Mouse (Mus musculus): ENCODE results near the gene Ndufb10. TPM values are rescaled to one million over a fixed set of nuclear protein-coding genes. Genes with fewer than 3 reads are reported as not detected.

Ndufb10 gene
- total RNA-seq, 2 experiments from 2014 or later = 939 to 954 TPM

GRCm38 (mm10) chr17:24716166-24716682 is 8.1 kb downstream of the Ndufb10 start:
- no peak for DNase-seq
- intact Hi-C loops (cut with DNase I) = no loop called here

DNA sequence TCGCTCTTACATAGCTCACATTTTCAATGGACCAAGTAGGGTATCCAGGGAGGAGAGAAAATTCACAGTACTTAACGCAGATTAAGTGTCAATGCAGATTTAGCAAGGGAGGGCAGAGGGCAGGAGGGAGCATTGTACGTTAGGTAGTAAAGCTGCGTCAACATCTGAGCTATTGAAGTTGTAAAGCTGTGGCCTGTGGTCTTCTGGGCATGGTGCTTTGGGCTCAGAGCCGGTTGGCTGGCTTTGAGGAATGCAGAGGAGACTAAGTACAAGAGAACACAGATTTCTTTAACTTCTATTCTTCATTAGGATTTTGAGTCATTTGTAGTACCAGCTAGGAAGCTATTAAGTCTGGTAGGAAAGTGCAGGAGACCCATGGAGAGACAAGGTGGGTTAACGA is 8.7 kb downstream of the Ndufb10 start:
- DNase-seq = no peak
- intact Hi-C loops (cut with DNase I) = no loop called here

GRCm38 (mm10) chr17:24708646-24709045 is 15.6 kb downstream of the Ndufb10 start:
- intact Hi-C loops (cut with DNase I) = no loop called here
- DNase-seq = no peak

DNA sequence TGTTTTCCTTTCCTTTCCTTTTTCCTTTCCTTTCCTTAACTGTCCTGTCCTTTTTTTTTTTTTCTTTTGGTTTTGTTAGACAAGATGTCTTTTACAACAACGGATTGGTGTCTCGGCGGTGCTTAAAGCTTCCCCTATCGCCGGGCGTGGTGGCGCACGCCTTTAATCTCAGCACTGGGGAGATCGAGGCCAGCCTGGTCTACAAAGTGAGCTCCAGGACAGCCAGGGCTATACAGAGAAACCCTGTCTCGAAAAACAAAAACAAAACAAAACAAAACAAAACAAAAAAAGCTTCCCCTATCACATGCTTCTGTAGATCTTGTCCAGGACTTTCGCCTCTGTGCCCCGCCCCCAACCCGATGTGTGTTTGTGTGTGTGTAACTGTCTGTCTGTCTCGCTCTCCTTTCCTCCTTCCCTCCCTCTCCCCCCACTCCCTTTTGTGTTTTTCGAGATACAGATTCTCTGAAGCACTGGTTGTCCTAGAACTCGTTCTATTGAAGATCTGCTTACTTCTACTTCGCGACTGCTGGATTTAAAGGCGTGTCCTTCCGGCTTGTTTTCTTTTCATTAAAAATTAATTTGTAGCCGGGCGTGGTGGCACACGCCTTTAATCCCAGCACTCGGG is 16.4 kb downstream of the Ndufb10 start:
- intact Hi-C loops (cut with DNase I) = no loop called here
- no peak for DNase-seq

- peak; percentile 92 to 98 for DNase-seq
- intact Hi-C loops (cut with DNase I) = no loop called here
Measured at GRCm38 (mm10) chr17:24706982-24707800, 17.1 kb downstream of the Ndufb10 start, which contains the start of gene Tbl3. Tbl3 (minus strand) TSS chr17:24707660.

GRCm38 (mm10) chr17:24705821-24706220 is 18.5 kb downstream of the Ndufb10 start:
- no peak for DNase-seq
- intact Hi-C loops (cut with DNase I) = no loop called here

GRCm38 (mm10) chr17:24701251-24701650 is 23.0 kb downstream of the Ndufb10 start:
- no peak for DNase-seq
- intact Hi-C loops (cut with DNase I) = no loop called here

- intact Hi-C loops (cut with DNase I) = no loop called here
- DNase-seq = no peak
Measured at GRCm38 (mm10) chr17:24699473-24699872, 24.8 kb downstream of the Ndufb10 start.

- intact Hi-C loops (cut with DNase I) = no loop called here
- DNase-seq = no peak
Measured at GRCm38 (mm10) chr17:24698715-24699114, 25.6 kb downstream of the Ndufb10 start.

DNA sequence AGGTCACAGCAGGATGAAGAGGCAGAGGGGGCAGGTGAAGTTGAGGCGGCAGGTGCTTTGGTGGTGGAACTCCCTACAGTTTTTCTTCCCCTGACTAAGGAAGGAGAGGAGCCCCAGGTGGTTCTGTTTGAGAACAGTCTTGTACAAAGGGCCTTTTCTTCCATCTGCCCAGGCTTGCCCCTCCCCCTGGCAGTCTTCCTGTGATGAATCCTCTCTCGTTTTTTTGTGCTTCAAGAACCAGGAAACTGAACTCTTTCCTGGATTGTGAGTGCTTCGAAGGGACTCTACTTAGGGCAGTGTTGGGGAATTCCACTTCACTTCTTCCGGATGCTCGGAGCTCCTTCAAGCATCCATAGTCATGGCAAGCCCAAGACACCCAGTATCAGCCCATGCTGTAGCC is 26.3 kb downstream of the Ndufb10 start:
- DNase-seq = no peak
- intact Hi-C loops (cut with DNase I) = no loop called here

DNA sequence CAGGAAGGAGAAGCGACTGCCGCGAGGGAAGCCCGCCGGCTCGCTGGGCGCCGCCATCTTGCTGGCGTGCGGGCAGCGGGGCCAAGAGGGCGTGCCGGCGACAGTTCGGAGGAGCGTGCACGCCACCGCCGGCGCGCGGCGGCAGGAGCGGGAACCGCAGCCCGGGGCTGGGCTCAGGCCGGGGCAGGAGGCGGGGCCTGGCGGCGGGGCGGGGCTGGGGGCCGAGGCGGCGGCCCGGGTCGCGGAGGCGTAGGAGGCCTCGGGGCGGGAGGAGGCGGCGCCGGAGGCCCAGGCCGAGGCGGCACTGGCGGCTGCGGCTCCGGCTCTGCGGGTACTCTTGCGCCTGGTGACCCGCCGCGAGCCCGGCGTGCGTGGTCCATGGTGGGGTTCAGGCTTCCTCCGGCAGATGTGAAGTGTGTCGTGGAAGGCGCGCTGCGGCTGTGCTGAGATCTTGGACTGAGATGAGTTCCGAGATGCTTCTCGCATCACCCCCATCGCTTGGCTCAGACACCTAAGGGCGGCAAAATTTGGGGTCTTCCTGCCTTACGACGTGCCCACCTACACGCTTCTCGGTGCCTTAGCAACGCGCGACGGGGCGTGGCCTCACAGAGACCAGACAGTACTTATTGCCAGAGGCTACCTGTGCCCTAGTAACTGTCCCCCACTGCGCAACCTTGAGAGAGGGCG is 28.1 kb downstream of the Ndufb10 start, which contains the start of the genes Gfer and Noxo1:
Gene Gfer (minus strand): TSS at position 146 of the 687 bp plus-strand sequence.
Gene Noxo1 (plus strand): TSS at position 224 of the 687 bp plus-strand sequence.
- intact Hi-C loops (cut with DNase I) = no loop called here

DNA sequence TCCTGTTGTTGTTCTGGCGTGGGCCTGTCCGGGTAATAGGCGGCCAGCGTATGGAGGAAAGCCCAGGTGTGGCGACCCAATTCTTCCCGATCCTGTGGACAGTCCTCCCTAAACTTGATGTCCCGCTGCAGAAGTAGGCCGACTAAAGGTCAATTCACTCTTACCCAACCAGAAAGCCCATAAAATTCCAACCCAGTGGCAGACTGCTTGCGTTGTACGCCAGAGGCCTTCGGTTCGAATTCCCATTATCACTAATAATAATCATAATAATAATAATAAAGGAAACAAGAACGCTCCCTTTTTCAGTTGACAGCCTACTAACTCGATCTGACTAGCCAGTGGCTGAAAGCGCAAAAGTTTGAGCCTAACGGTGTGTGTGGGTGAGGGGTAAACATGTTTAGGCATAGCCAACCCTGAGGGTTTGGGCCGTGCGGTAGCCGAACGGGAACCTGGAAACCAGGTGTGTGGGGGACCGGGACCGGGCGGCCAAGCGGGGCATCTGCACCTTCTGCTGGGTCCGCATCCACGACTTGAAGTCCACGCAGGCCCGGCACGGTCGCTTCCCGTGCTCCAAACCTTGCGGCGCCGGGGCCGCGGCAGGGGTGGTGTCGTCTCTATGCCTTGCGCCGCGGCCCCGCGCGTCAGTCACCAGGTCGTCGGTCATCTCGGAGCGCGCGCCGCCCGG is 28.8 kb downstream of the Ndufb10 start:
- no peak for DNase-seq
- intact Hi-C loops (cut with DNase I) = no loop called here

More for the DNA sequence above, 28.1 kb downstream of the Ndufb10 start, which contains the start of the genes Gfer and Noxo1:
- peak; percentile 93 to 94 for DNase-seq

GRCm38 (mm10) chr17:24692385-24692784 is 31.9 kb downstream of the Ndufb10 start:
- no peak for DNase-seq
- intact Hi-C loops (cut with DNase I) = loop anchor here (2.0 kb wide), 1 partner anchor 22 kb away; no protein-coding TSS in a partner anchor

DNA sequence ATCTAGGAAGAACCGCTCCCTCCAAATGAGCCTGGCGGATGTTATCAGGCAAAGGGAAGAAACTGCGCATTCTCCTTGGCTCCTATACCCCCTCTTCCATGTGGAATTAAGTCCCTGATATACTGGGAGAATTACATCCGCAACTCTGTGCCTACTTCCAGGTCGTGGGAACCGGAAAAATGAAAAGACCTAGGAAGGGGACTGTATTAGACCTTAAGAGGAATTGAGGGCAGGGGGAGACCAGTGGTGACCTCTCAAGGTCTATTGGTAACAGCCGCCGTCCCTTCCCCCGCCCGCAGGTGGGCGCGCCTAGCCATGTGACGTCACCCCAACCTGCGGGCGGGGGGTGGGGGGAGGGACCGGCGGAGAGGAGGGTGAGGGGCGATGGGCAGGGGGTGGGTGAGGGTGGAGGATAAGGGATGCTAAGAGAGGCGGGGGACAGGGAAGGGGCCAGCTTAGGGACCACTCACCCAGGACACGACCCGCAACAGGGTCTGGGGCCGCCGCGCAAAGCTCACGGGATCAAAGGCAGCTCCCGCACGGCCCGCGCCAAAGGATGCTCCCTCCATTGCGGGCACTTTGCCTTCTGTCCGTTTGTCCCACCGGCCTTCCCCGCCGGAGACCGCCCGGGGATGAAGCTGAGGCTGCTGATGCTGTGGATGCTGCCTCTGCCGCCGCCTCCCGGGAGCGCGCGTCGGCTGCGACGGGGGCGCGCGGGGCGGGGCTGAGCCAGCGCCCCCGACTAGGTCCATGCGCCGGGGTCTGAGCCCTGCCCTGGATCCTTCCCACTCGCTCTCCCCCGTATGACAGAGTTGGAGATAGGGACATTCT is 34.8 kb downstream of the Ndufb10 start, which contains the start of gene Syngr3:
Gene Syngr3 (minus strand): TSS at position 705 of the 831 bp plus-strand sequence.
- intact Hi-C loops (cut with DNase I) = no loop called here
- no peak for DNase-seq

- intact Hi-C loops (cut with DNase I) = no loop called here
- DNase-seq = no peak
Measured at GRCm38 (mm10) chr17:24687599-24687998, 36.7 kb downstream of the Ndufb10 start.

GRCm38 (mm10) chr17:24687146-24687595 is 37.1 kb downstream of the Ndufb10 start:
- intact Hi-C loops (cut with DNase I) = no loop called here
- DNase-seq = peak; percentile 48

- intact Hi-C loops (cut with DNase I) = no loop called here
- DNase-seq = peak in 1 of 2 experiments; percentile 35
Measured at GRCm38 (mm10) chr17:24686514-24686913, 37.8 kb downstream of the Ndufb10 start.

GRCm38 (mm10) chr17:24677500-24678080 is 46.7 kb downstream of the Ndufb10 start:
- DNase-seq = no peak
- intact Hi-C loops (cut with DNase I) = no loop called here

DNA sequence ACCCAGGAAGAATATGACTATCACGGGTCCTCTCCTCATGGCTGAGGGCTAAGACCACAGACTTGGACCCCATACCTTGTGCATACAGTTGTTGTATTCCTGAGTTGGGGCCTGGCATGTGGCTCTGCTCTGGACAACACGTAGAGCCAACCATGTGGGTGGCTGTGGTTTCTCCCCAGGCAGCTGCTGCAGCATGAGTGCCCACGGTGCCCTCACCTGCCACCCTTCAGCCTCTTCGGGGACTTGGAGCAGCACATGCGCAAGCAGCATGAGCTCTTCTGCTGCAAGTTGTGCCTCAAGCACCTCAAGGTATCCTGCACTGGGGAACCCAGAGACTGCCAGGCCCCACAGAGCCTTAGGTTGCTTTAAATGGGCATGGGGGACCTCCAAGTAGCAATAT is 47.4 kb downstream of the Ndufb10 start:
- no peak for DNase-seq
- intact Hi-C loops (cut with DNase I) = no loop called here
